ENCODE assay signal across 9 mouse cellular contexts in the genomic region with DNA sequence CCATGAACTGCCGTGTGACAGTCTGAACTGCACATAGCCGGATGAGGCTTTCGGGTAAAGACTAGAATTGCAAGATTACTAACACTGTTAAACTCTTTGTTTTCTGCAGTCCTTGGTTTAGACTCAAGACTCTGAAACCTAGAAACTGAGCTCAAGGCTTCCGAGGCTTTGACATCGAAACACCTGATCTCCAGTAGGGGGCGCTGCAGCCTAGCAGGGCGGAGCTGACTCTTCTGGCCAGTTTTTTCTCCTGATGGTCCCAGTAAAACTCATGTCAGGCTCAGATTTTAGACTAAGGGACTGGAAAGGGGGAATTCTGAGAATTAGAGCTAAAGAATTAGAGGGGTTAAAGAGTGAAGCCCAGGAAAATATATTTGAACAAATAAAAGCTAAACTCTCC. TPM values are rescaled to one million over a fixed set of nuclear protein-coding genes. Genes with fewer than 3 reads are reported as not detected.
DNase-seq lines count a peak whose midpoint lies in the region; ATAC-seq and TF ChIP-seq lines count a peak whose summit lies in the region.
"Had no signal": no experiment of that assay in that cellular context is flagged by ENCODE, and none has a peak within 500 bp of the region (broad histone marks: within the 10 kb centered on the region; RNA-seq: fewer than 3 reads in every experiment).

No protein-coding gene starts in this region.

- no peak overlapping the region for H3K4me2 ChIP-seq in intestine, embryonic 14.5 days (ENCODE audit: low read length)
- no peak overlapping the region for H3K4me2 ChIP-seq in intestine, embryonic 15.5 days (replicated peaks)
- H3K4me2 ChIP-seq in heart, postnatal 0 days (ENCODE audit: low read depth, low read length): peak overlapping the region; percentile 3; the same call in 1 of the 2 replicates
- H3K4me2 ChIP-seq: neural tube, embryonic 13.5 days had no signal

- TF ChIP-seq CTCF in heart, postnatal 0 days (IDR thresholded peaks at IDR 0.05; ENCODE audit: low read depth): peak; percentile 94

- H3K27ac ChIP-seq in intestine, embryonic 14.5 days (ENCODE audit: low read depth): no peak overlapping the region
- no peak overlapping the region for H3K27ac ChIP-seq in intestine, embryonic 15.5 days
- no peak overlapping the region for H3K27ac ChIP-seq in heart, postnatal 0 days (ENCODE audit: low read depth)
- H3K27ac ChIP-seq in limb, embryonic 10.5 days: no peak overlapping the region
- H3K27ac ChIP-seq: neural tube, embryonic 13.5 days had no signal

- DNase-seq in intestine, embryonic 14.5 days (ENCODE audit: low spot score): peak; percentile 89
- peak; percentile 79 for DNase-seq in R1 (ENCODE audit: low read depth, low spot score)
- DNase-seq in cerebellum, postnatal 4 days (ENCODE audit: low spot score in 2 of 2): peak; percentile 61 to 85
- peak; percentile 63 for DNase-seq in heart, postnatal 0 days (ENCODE audit: low spot score)
- DNase-seq in limb, embryonic 10.5 days (ENCODE audit: low spot score): peak; percentile 86
- peak; percentile 78 for DNase-seq in ovary, postnatal 36 days (ENCODE audit: low spot score)
- DNase-seq in thymus, postnatal 25 days: peak; percentile 86

- no peaks in the 10 kb centered on the region for H3K9me3 ChIP-seq in intestine, embryonic 14.5 days (ENCODE audit: control insufficient read depth, low read length)
- no peaks in the 10 kb centered on the region for H3K9me3 ChIP-seq in intestine, embryonic 15.5 days
- H3K9me3 ChIP-seq in heart, postnatal 0 days (replicated peaks; ENCODE audit: control insufficient read depth, low read length): no peaks in the 10 kb centered on the region
- no peaks in the 10 kb centered on the region for H3K9me3 ChIP-seq in limb, embryonic 10.5 days (replicated peaks)
- H3K9me3 ChIP-seq: neural tube, embryonic 13.5 days had no signal

- TF ChIP-seq EP300 in heart, postnatal 0 days (IDR thresholded peaks at IDR 0.05; ENCODE audit: low read depth): no peak

- 16% methylated on average over 7 of the region's 7 CpGs for WGBS in intestine, embryonic 14.5 days
- 15% methylated on average over 7 of the region's 7 CpGs for WGBS in intestine, embryonic 15.5 days
- 11% methylated on average over 7 of the region's 7 CpGs for WGBS in heart, postnatal 0 days
- WGBS in limb, embryonic 10.5 days: 18% methylated on average over 7 of the region's 7 CpGs

- H3K9ac ChIP-seq in intestine, embryonic 14.5 days (ENCODE audit: low read length): no peak overlapping the region
- H3K9ac ChIP-seq in intestine, embryonic 15.5 days: no peak overlapping the region
- H3K9ac ChIP-seq in heart, postnatal 0 days (replicated peaks; ENCODE audit: low read depth, low read length): no peak overlapping the region
- H3K9ac ChIP-seq: neural tube, embryonic 13.5 days had no signal

- ATAC-seq in intestine, embryonic 14.5 days (replicated peaks; ENCODE audit: low FRiP score, low TSS enrichment, low read depth): no peak
- ATAC-seq in intestine, embryonic 15.5 days: no peak
- ATAC-seq in heart, postnatal 0 days (ENCODE audit: insufficient read depth, low read depth): no peak

- H3K36me3 ChIP-seq in intestine, embryonic 14.5 days (ENCODE audit: control insufficient read depth, insufficient read depth, low read length): no peaks in the 10 kb centered on the region
- no peaks in the 10 kb centered on the region for H3K36me3 ChIP-seq in intestine, embryonic 15.5 days
- no peaks in the 10 kb centered on the region for H3K36me3 ChIP-seq in heart, postnatal 0 days (replicated peaks; ENCODE audit: control insufficient read depth, insufficient read depth, low read length)
- H3K36me3 ChIP-seq in limb, embryonic 10.5 days: no peaks in the 10 kb centered on the region
- H3K36me3 ChIP-seq: neural tube, embryonic 13.5 days had no signal

- H3K27me3 ChIP-seq in intestine, embryonic 14.5 days (replicated peaks; ENCODE audit: control insufficient read depth, insufficient read depth, low read length): no peaks in the 10 kb centered on the region
- no peaks in the 10 kb centered on the region for H3K27me3 ChIP-seq in intestine, embryonic 15.5 days (replicated peaks)
- no peaks in the 10 kb centered on the region for H3K27me3 ChIP-seq in heart, postnatal 0 days (ENCODE audit: control insufficient read depth, insufficient read depth, low read length)
- no peaks in the 10 kb centered on the region for H3K27me3 ChIP-seq in limb, embryonic 10.5 days (ENCODE audit: low read depth, poor library complexity, severe bottlenecking)
- H3K27me3 ChIP-seq: neural tube, embryonic 13.5 days had no signal

- H3K4me3 ChIP-seq in intestine, embryonic 14.5 days (ENCODE audit: low read depth, low read length): no peak overlapping the region
- H3K4me3 ChIP-seq in intestine, embryonic 15.5 days (replicated peaks): no peak overlapping the region
- no peak overlapping the region for H3K4me3 ChIP-seq in heart, postnatal 0 days (ENCODE audit: low read depth, low read length)
- no peak overlapping the region for H3K4me3 ChIP-seq in limb, embryonic 10.5 days
- H3K4me3 ChIP-seq: neural tube, embryonic 13.5 days had no signal

- H3K4me1 ChIP-seq in intestine, embryonic 14.5 days (replicated peaks; ENCODE audit: control insufficient read depth, insufficient read depth, low read length): no peaks in the 10 kb centered on the region
- H3K4me1 ChIP-seq in intestine, embryonic 15.5 days (replicated peaks): no peaks in the 10 kb centered on the region
- no peaks in the 10 kb centered on the region for H3K4me1 ChIP-seq in heart, postnatal 0 days (ENCODE audit: control insufficient read depth, insufficient read depth)
- H3K4me1 ChIP-seq in limb, embryonic 10.5 days: no peaks in the 10 kb centered on the region

RNA-seq across cellular contexts. Expression of a gene that starts 6.1 kb away (rescaled TPM):
- not detected in 2 replicates for polyA plus RNA-seq in intestine, embryonic 14.5 days (2014; fragmentation: Nextera tagmentation; extraction: Ambion mirVana)
- not detected in 2 replicates for polyA plus RNA-seq in intestine, embryonic 15.5 days (2015; fragmentation: Nextera tagmentation; extraction: Ambion mirVana)
- total RNA-seq in heart, postnatal 0 days (2014; rRNA removed; ENCODE audit: low replicate concordance): not detected in 2 replicates
- not detected in 2 replicates for polyA plus RNA-seq in heart, postnatal 0 days (2015; fragmentation: Nextera tagmentation; extraction: Ambion mirVana)
- not detected in 2 replicates for polyA plus RNA-seq in limb, embryonic 10.5 days (2016; fragmentation: Nextera tagmentation; extraction: Ambion mirVana)
- polyA plus RNA-seq: neural tube, embryonic 13.5 days had no signal

RNA-seq across cellular contexts. Expression of a gene that starts 23.2 kb away (rescaled TPM):
- not detected in 2 replicates for polyA plus RNA-seq in intestine, embryonic 14.5 days (2014; fragmentation: Nextera tagmentation; extraction: Ambion mirVana)
- polyA plus RNA-seq in intestine, embryonic 15.5 days (2015; fragmentation: Nextera tagmentation; extraction: Ambion mirVana): not detected in 2 replicates
- total RNA-seq in heart, postnatal 0 days (2014; rRNA removed; ENCODE audit: low replicate concordance): not detected in 2 replicates
- polyA plus RNA-seq in heart, postnatal 0 days (2015; fragmentation: Nextera tagmentation; extraction: Ambion mirVana): not detected in 2 replicates
- not detected in 2 replicates for polyA plus RNA-seq in limb, embryonic 10.5 days (2016; fragmentation: Nextera tagmentation; extraction: Ambion mirVana)

RNA-seq across cellular contexts. Expression of a gene that starts 28.6 kb away (rescaled TPM):
- polyA plus RNA-seq in intestine, embryonic 14.5 days (2014; fragmentation: Nextera tagmentation; extraction: Ambion mirVana): 0.12 and 0.27 TPM in 2 replicates
- 0.23 and 0.34 TPM in 2 replicates for polyA plus RNA-seq in intestine, embryonic 15.5 days (2015; fragmentation: Nextera tagmentation; extraction: Ambion mirVana)
- 7.1 and 11.4 TPM in 2 replicates for total RNA-seq in heart, postnatal 0 days (2014; rRNA removed; ENCODE audit: low replicate concordance)
- polyA plus RNA-seq in heart, postnatal 0 days (2015; fragmentation: Nextera tagmentation; extraction: Ambion mirVana): 14.6 and 21.0 TPM in 2 replicates
- 0.08 and 0.20 TPM in 2 replicates for polyA plus RNA-seq in limb, embryonic 10.5 days (2016; fragmentation: Nextera tagmentation; extraction: Ambion mirVana)

RNA-seq across cellular contexts. Expression of a gene that starts 42.8 kb away (rescaled TPM):
- 0.40 and 0.54 TPM in 2 replicates for polyA plus RNA-seq in intestine, embryonic 14.5 days (2014; fragmentation: Nextera tagmentation; extraction: Ambion mirVana)
- polyA plus RNA-seq in intestine, embryonic 15.5 days (2015; fragmentation: Nextera tagmentation; extraction: Ambion mirVana): 2.1 and 2.5 TPM in 2 replicates
- total RNA-seq in heart, postnatal 0 days (2014; rRNA removed; ENCODE audit: low replicate concordance): 2.1 TPM in 1 of 2 replicates, not detected in the other
- 0.71 and 0.81 TPM in 2 replicates for polyA plus RNA-seq in heart, postnatal 0 days (2015; fragmentation: Nextera tagmentation; extraction: Ambion mirVana)
- polyA plus RNA-seq in limb, embryonic 10.5 days (2016; fragmentation: Nextera tagmentation; extraction: Ambion mirVana): 0.09 TPM in 1 of 2 replicates, not detected in the other

RNA-seq across cellular contexts. Expression of a gene that starts 43.1 kb away (rescaled TPM):
- 5.0 and 5.9 TPM in 2 replicates for polyA plus RNA-seq in intestine, embryonic 14.5 days (2014; fragmentation: Nextera tagmentation; extraction: Ambion mirVana)
- polyA plus RNA-seq in intestine, embryonic 15.5 days (2015; fragmentation: Nextera tagmentation; extraction: Ambion mirVana): 6.1 and 6.5 TPM in 2 replicates
- 5.5 and 6.0 TPM in 2 replicates for total RNA-seq in heart, postnatal 0 days (2014; rRNA removed; ENCODE audit: low replicate concordance)
- 1.3 and 2.1 TPM in 2 replicates for polyA plus RNA-seq in heart, postnatal 0 days (2015; fragmentation: Nextera tagmentation; extraction: Ambion mirVana)
- 1.8 and 1.9 TPM in 2 replicates for polyA plus RNA-seq in limb, embryonic 10.5 days (2016; fragmentation: Nextera tagmentation; extraction: Ambion mirVana)

Comparison
In these comparisons a context has a peak if more than half of its experiments do, and no peak if none do; other contexts are left out.
1. RNA of a gene that starts 28.6 kb away (polyA plus RNA-seq): 14.6 to 21.0 TPM in heart, postnatal 0 days; 0.23 to 0.34 TPM in intestine, embryonic 15.5 days, 0.08 to 0.20 TPM in limb, embryonic 10.5 days and 0.12 to 0.27 TPM in intestine, embryonic 14.5 days; every median in the first group is over 10 times any median in the second.
2. Peak in every context shown above with its lines, with median percentiles within 50 percentile points of each other: DNase-seq.